Mouse (Mus musculus): ENCODE measurements around the gene Pnmal2. TPM values are rescaled to one million over a fixed set of nuclear protein-coding genes. Genes with fewer than 3 reads are reported as not detected.
"Not testable (repeated sequence)": the region's sequence is repeated elsewhere in the genome, so short reads cannot be mapped to it uniquely, and the experiment has no call there.

The Pnmal2 gene
- total RNA-seq, 2 experiments from 2014 or later = 291 to 326 TPM

DNA sequence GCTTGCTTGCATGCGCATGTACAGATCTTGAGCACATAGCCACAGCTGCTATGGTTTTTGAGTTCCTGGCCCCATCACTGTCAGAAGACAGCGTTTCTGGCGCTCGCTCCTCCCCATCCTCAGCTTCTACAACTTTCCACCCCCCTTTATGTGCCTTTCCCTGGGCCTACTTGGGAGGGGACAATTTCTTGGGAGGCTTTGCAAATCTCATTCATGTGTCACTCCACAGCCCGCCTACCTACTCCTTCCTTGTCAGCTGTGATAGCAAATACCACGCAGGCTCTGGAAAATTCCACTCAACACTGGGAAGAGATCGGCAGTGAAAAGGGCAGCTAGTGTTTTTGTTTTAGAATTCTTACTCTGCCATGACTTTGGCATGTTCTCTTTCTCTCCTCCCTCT lies 4.2 kb upstream of the Pnmal2 start:
- peak; percentile 71 to 79 for DNase-seq (ENCODE audit: low spot score in 2 of 2)

DNA sequence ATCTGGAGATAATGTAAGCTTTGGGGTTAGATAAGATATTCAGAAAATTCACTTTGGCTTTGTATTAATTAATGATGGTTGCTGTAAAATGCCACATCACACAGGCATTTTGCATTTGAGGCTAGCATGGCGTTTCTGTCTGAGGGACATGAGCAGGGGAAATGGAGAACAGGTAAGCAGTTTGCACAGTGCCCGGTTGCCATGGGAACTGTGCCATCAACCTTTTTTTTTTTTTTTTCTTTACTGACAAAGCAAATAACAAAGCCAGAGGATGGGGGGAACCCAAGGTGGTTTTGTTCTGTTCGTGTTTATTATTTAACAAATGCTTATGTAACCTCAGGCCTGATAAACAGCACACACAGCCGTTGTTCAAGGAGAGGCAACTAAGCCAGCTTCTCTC lies 1.6 kb upstream of the Pnmal2 start:
- DNase-seq (ENCODE audit: low spot score in 2 of 2) = no peak

DNA sequence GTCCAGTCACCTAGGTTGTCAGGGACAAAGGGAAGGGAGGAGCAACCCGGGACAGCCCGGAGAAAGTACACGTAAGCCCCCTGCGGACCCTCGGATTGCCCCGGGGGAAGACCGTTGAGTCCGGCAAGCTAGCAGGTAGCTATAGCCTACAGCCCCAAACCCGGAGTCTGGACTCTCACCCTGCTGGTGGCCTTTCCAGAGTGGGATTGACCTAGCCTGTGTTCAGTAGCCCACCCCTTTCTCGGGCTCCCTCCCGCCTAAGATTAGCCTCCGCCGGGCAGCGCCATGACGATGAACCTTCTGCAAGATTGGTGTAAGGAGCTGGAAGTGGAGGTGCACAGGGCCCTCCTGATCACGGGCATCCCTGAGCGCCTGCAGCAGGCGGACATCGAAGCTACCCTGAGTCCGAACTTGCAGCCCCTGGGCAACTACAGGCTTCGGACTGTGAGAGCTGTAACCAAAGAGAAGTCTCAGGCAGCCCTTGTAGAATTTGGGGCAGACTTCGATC lies 380 bp downstream of the Pnmal2 start:
- DNase-seq (ENCODE audit: low spot score in 2 of 2) = peak in 1 of 2 experiments; percentile 35

DNA sequence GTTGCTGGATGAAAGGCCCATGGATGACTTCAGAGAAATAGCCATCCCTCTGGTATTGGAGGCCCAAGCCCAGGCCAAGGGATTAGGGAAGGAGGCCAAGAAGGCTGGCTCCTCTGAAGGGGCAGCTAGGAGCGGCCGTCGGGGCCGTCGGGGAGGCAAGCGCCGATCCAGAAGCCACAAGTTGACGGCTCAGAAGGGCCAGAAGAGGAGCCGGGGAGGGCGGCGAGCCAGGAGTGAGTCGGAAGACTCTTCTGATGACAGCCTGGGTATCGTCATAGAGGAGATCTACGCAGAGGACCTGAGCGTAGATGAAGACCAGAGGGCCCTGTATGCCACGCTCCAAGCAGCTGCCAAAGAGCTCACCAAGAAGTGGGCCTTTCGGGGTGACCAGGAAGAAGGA lies 937 bp downstream of the Pnmal2 start:
- peak in 1 of 2 experiments; percentile 28 for DNase-seq (ENCODE audit: low spot score in 2 of 2)

DNA sequence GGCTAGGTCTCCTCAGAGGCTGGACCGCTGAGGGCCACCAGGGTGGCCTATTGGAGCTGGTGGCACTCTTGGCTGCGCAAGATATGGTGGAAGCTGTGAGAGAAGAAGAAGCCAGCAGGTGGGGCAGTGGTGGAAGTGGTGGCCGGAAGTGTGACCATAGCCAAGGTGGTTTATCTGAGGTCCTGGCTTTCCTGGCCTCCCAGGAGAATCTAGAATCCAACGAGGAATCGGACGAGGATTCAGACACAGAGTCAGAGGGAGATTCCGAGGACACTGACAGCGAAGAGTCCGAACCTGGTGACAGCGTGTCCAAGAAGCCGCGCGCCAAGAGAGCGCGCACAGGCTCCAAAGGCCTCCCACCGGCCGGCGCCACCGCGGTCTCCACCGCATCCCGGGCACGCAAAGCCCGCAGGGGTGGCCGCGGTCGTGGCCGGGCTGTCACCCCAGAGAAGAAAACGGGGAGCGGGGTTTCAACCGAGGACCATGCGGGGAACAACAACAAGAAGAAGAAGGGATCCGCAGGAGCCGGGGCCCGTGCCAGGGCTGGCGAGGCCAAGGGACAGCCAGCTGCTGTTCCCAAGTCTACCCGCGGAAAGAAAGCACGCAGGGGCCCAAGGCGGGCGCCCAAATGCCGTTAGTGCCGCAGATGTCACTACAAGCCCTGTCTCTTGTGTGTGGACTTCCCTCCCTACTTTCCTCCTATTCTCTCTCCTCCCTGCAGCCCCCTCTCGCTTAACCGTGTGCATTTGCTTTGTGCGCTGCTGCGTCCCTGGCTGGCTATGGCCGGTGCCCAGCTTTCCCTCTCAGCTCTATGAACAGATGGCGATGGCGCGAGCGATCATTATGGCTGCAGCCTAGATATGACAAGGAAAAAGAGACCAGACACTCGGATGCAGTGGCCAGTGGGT lies 2.2 kb downstream of the Pnmal2 start:
- peak in 1 of 2 experiments; percentile 48 for DNase-seq (ENCODE audit: low spot score in 2 of 2)

DNA sequence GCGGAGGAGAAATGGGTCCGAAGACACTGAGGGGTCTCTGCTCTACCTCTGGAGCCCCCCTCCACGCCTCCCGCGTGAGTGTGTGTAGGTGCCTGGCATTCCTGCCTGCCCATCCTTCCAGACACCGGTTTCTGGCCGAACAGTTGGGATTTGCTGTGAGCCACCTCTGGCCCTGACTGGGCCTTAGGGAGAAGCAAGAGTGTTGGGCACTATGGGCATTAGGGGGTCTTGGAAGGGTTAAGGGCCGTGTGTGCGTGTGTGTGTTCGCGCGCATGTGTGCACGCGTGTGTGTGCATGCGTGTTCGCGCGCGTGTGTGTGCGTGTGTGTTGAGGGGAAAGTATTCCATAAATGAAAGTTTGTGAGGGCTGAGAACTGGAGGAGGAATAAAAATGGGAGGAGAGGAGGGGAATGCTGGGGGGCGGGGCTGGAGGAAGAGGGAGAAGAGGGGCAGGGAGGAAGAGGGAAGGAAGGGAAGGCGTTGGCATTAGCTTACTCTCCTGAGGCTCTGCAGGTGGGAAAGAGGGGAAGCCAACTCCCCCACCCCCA lies 2.9 kb downstream of the Pnmal2 start:
- peak; percentile 51 to 66 for DNase-seq (ENCODE audit: low spot score in 2 of 2)

DNA sequence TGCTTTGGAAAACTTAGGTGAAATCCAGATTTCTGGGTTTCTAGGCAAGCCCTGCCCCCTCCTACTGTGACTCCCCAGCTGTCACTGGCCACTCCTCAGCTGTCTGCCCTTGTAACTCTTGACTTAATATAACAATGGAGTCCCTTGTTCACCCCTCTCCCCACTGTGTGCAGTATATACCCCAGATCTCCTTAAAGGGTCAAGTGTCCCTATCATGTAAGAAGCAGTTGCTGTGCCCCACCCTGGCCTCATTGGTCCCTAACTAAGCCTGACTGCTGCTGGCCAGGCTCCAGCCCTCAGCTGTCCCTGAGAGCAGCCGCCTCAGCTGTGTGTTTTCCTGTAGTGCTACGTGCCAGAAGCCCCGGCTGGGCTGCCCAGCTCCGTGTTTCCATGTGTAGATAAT lies 3.5 kb downstream of the Pnmal2 start:
- DNase-seq (ENCODE audit: low spot score in 2 of 2) = no peak

DNA sequence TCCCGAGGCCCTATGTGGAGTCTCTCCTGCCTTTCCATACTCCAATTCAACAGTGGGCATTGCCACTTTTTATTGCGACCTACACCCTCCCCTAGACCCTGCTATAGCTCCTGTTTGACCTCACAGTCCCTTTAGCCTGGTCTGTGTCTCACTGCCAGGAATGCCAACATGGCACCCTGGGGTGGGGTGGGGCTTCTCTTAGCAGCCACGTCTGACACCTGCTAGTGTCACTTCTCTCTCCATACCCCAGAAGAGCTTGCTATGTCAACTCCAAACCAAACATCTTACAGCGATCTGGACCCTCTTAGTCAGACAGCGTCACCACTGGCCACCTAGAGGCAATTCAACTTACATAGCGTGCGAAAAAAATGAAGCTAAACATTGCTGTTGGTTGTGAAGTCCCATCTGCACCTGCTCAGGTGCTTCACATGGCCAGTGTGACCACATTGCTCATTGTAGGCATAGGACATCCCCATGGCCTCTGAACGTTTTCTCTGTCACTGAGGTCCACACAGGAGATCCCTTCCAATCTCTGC lies 4.5 kb downstream of the Pnmal2 start:
- no peak for DNase-seq (ENCODE audit: low spot score in 2 of 2)

DNA sequence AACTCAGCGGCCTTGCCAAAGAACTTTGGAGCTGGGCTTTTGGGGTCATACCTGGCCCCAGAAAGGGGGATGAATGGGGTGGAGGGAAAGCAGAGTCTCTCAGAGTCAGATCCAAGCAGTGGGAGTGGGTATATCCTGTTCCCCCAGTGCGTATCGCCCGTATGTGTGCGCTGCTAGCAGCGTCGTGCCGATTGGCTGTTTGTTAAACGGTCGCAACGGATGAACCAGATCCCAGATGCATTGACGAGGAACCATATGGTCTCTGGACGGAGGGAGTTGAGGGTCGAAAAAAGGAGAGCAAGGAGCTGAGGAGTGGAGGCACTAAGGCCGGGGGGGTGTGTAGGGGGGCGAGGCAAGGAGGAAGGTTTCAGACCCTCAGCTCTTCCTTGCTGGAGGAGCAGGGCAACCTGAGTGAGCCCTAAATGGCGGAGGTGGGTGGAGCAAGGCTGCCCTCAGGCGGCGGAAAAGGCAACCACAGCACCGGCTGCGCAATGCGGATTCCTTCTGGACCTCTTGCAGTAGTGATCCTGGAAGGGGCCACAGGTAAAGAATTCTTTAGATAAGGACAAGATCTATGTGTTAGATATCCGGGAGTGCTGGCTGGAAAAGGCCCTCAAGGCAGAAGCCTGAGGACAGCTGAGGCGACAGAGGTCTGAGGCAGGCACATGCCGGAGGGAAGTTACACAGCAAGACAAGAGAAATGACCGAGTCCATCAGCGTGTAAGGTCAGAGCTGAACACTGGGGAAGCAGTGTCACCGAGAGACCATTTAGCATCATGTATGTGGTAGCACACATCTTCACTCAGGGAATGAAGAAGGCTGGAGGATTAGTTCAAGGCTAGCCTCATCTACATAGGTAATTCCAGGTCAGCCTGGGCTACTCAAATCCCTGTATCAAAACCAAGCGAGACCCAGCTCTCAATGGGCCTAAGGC lies 5.7 kb downstream of the Pnmal2 start:
- DNase-seq (ENCODE audit: low spot score in 2 of 2) = peak; percentile 86 to 89

DNA sequence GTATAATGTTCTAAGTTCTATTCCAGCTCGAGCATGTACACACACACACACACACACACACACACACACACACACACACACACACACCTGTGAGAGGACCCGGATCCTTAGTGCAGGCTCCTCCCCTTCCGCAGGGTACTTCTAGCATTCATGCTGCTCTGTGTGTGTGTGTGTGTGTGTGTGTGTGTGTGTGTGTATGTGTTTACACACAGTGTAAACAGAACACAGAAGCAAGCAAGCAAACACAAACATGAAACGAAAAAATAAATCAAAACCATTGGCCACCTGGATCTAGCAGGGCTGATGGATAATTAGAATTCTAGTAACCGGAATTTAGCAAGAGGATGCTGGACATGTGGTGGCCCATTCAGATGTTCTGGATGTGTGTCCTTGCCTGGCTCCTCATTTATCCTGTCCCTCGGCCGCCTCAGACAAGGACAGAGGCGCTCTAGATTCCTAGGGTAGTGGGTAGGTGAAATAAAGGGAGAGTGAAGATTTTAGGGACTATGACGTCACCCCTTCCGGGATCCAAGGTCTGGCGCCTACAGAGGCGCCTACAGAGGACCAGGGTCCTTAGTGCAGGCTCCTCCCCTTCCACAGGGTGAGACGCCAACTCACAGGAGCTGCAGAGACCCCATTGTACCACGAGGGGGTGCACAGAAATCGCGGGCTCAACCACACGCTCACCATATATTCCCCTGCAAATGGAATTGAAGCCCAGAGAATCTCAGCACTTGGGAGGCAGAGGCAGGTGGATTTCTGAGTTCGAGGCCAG lies 6.6 kb downstream of the Pnmal2 start:
- DNase-seq (ENCODE audit: low spot score in 2 of 2) = peak; percentile 80 to 86

DNA sequence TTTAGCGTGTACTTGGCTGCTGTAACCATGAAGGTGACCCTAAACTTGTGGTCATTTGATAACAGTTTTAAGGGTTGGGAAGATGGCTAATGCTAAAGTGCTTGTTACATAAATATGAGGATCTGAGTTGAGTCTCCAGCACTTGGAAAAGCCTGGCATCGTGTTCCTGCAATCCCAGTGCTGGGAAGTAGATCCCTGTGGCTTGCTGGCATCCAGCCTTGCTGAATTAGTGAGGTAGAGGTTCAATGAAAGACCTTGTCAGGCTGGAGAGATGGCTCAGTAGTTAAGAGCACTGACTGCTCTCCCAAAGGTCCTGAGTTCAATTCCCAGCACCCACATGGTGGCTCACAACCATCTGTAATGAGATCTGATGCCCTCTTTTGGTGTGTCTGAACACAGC lies 9.3 kb downstream of the Pnmal2 start:
- not testable (repeated sequence) for DNase-seq (ENCODE audit: low spot score in 2 of 2)

DNA sequence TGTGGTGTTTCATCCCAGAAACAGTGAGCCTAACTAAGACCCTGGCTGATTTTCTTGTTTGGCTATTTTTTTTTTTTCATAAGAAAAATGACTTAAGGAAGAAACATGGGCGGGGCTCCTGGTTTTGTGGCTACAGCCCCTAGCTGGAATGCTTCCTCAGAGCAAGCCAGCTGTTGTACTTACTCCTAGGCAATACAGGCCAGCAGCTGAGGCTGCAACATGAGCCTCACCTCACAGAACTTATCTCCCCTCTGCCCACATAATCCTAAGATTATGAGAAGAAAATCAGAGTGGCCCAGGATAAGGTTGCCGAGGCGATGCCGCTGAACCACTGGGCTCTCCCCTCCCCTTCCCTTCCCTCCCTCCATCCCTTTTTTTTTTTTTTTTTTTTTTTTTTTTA lies 11.2 kb downstream of the Pnmal2 start:
- no peak for DNase-seq (ENCODE audit: low spot score in 2 of 2)

DNA sequence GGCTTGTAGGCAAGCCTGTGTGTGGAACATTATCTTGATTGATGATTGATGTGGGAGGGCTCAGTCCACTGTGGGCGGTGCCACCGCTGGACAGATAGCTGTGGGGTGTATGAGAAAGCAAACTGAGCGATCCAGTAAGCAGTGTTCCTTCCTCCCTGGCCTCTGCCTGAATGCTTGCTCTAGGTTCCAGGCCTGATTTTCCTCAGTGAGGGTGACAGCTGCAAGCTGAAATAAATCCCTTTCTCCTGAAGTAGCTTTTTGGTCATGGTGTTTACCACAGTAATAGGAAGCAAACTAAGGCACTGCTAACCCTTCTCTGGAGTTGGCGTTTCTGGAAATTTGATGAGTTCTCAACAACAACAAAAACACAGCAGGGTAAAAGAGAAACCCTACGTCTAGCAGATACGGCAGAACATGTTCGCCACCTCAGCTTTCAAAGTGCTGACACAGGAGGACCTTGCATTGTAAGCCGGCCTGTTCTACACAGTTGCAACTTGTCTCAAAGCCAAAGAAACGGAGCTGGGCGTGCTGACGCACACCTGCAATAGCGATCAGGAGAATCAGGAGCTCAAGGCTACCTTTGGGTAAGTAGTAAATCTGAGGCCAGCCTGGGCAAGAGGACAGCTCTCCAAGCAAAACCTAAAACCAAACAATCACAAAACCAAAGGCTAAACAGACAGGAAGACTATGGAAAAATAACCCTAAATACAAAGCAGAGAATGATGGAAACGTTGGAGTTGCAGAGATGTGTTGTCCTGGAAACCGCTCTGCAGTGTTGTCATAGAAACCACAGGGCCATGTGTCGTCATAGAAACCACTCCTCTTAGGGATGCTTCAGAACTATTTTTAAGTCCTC lies 12.2 kb downstream of the Pnmal2 start:
- peak in 1 of 2 experiments; percentile 69 for DNase-seq (ENCODE audit: low spot score in 2 of 2)

DNA sequence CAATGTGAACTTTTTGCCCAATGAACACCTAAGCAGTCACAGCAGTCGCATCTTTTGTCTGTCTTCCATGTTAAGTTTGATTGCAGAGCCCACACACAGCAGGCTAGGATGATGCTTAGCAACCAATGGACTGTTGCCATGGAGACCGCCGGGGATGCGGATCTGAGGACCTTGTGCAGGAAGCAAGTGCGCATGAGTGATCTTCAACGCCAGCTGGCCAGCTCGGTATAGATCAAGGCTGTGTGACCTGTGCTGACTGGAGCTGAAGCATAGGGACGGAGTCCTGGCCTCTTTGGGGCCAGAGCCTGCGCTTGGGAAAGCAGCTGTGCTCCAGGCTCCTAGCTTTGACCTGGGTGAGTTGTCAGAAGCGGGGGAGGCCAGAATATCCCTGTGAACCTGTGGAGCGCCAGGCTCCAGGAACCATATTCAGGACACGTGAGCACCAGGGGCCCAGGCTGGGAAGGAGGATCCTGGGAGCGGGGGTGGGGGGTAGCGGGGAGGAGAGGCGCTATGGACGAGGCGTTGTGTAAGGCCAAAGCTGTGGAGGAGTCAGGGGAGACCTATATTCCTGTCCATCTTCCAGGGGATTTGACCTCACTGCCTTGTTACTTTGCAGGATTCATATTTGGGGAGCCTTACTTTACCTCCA lies 15.2 kb downstream of the Pnmal2 start, which contains the start of gene Pnmal1:
Gene Pnmal1 (plus strand): TSS at position 141 of the 649 bp plus-strand sequence.
- peak; percentile 95 to 96 for DNase-seq (ENCODE audit: low spot score in 2 of 2)

DNA sequence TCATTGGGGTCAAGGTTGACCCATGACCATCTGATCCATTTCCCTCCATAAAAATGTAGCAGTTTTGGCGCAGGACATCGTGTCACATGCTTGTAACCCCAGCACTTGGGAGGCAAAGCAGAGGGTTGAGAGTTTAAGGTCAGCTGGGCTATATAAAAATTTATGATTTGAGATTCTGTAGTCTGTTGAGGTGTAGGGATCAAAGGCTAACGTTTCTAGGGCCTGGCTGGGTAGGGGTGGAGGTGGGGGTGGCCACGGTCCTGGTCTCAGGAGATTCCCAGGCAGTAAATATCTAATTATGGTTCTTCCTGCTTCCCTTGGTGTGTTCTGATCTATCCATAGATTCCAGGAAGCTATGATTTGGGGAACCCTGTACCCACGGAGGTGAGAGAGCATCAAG lies 17.2 kb downstream of the Pnmal2 start:
- no peak for DNase-seq (ENCODE audit: low spot score in 2 of 2)

DNA sequence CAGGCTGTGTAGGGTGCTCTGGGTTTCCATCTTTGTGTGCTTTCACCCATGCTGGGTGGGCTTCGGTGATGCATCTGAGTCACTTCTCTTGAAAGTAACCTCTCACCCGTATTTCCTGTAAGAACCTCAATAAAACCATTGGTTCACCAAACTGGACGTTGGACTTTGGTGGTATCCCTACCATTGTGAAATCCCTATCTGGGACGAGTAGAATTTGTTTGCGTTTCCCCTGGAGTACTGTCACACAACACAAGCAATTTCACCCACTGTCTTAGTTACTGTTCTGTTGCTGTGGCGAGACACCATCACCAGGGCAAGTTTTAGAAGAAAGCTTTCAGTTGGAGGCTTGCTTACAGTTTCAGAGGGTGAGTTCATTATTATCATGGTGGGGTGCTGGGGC lies 23.9 kb downstream of the Pnmal2 start:
- no peak for DNase-seq (ENCODE audit: low spot score in 2 of 2)

DNA sequence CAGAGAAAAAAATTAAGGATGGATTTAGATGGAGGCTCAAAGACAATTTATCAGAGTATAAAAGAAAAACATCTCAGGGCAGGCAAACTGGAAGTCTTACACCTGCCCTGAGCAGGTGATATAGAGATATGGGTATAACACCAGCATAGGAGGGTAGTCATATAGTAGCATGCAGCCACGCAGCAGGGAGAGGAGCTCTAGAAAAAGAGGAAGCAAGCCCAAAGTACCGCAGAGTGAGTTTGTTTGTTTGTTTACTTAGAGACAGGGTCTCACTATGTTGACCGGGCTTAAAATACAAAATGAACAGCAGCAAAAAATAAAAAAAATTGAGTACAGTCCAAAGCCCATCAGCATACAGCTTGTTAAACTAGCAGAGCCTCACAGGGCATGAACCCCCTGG lies 26.7 kb downstream of the Pnmal2 start:
- DNase-seq (ENCODE audit: low spot score in 2 of 2) = no peak

DNA sequence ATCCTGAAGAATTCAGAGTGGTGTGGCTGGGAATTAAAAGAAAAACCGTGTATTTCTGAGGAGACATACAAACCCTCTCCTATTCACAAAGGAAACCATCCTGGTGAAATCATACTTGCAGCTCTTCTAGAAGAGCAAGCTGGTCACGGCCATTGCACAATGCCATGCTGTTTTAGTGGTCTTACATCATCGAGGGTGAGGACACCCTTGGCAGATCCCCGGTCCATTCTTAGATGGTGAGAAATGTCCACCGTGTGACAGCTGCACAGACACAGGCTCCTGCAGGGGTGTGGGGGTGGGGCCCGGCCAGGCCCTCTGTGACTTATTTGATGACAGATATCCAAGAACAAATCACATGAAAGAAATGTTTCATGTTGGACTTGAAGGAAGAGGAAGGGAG lies 29.5 kb downstream of the Pnmal2 start:
- no peak for DNase-seq (ENCODE audit: low spot score in 2 of 2)

DNA sequence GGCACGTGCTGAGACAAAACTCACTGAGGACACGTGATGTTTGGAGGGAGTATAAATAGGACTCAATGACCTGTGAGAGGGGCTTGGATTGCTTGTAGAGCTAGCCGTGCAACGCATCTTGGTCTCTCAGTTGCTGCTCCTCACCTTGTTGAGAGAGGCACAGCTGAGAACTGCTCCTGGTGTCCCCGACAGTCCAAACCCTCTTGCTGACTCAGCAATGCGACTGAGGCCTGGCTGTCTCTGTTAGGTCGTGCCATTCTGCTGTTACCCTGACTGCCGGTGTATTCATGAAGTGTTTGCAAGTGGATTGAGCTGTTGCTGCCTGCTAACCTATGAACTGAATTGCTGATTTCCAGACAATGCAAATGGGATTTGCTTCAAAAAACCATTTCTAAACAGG lies 31.8 kb downstream of the Pnmal2 start:
- no peak for DNase-seq (ENCODE audit: low spot score in 2 of 2)

Measured in left cerebral cortex, adult 18-20 months (tissue).